Mouse (Mus musculus) ES-Bruce4 (cell line): ENCODE results near the gene 4930415O20Rik.

Experiments used
- CTCF ChIP-seq: IDR thresholded peaks from one replicate; pipeline ENCODE4 v1.8.1; 2011; ENCODE audit warnings: low read depth, low read length
- POLR2A ChIP-seq: IDR thresholded peaks from one replicate; pipeline ENCODE4 v1.8.1; 2011; ENCODE audit warnings: low read length; ENCODE audit not compliant: insufficient read depth

GRCm38 (mm10) chr15:98626078-98626477, 55.3 kb downstream of the 4930415O20Rik start:
- TF ChIP-seq POLR2A (no peak), CTCF (no peak)
